Mouse (Mus musculus) heart, embryonic 11.5 days (tissue): ENCODE results near the gene Hectd2. TPM values are rescaled to one million over a fixed set of nuclear protein-coding genes. Genes with fewer than 3 reads are reported as not detected.

Source experiments
- ATAC-seq: fragments of 200-750 bp; cut with Nextera tagmentation; replicated peaks from 2 replicates; pipeline ENCODE4 v1.8.0; 2017; ENCODE audit warnings: moderate library complexity; ENCODE audit not compliant: insufficient number of reproducible peaks, low FRiP score, low TSS enrichment
- H3K27ac ChIP-seq: fragments of 300-500 bp; sonication (generic); 2 replicates; pipeline ENCODE4 v1.5.1; 2014; ENCODE audit warnings: mild to moderate bottlenecking, low read depth, low read length
- H3K27me3 ChIP-seq: fragments of 300-500 bp; sonication (generic); 2 replicates; pipeline ENCODE4 v1.6.1; 2014; ENCODE audit warnings: mild to moderate bottlenecking, low read length, mixed read lengths; ENCODE audit not compliant: control insufficient read depth, insufficient read depth
- H3K36me3 ChIP-seq: fragments of 300-500 bp; sonication (generic); 2 replicates; pipeline ENCODE4 v1.6.1; 2014; ENCODE audit warnings: mild to moderate bottlenecking, low read length, moderate library complexity, mixed read lengths; ENCODE audit not compliant: control insufficient read depth, insufficient read depth
- H3K4me1 ChIP-seq: fragments of 300-500 bp; sonication (generic); 2 replicates; pipeline ENCODE4 v1.6.1; 2014; ENCODE audit warnings: low read length; ENCODE audit not compliant: control insufficient read depth, insufficient read depth
- H3K4me2 ChIP-seq: fragments of 300-500 bp; sonication (generic); 2 replicates; pipeline ENCODE4 v1.6.1; 2014; ENCODE audit warnings: mild to moderate bottlenecking, moderate library complexity
- H3K4me3 ChIP-seq: fragments of 300-500 bp; sonication (generic); 2 replicates; pipeline ENCODE4 v1.5.1; 2014; ENCODE audit warnings: low read depth, low read length
- H3K9ac ChIP-seq: fragments of 300-500 bp; sonication (generic); 2 replicates; pipeline ENCODE4 v1.6.1; 2014; ENCODE audit warnings: mild to moderate bottlenecking, low read depth, low read length, moderate library complexity
- H3K9me3 ChIP-seq: fragments of 300-500 bp; sonication (generic); replicated peaks from 2 replicates; pipeline ENCODE4 v1.6.1; 2016; ENCODE audit warnings: low read length; ENCODE audit not compliant: control insufficient read depth
- WGBS: fragments of 180-500 bp; shearing (Covaris S2); extraction: QIAGEN DNeasy Blood & Tissue Kit; methylation state at CpG from one replicate; pipeline ENCODE4 v1.1.7; 2014; ENCODE audit not compliant: insufficient replicate concordance; 5-methylcytosine and 5-hydroxymethylcytosine counted together
- polyA plus RNA-seq: library from polyadenylated mRNA; unstranded; fragments of >200 nt; fragmentation: Nextera tagmentation; extraction: Ambion mirVana; gene quantifications from 2 replicates; pipeline ENCODE4 v1.2.1, GENCODE M21; 2014

Hectd2 gene
- polyA plus RNA-seq, 1 experiment from 2014 or later = 10.1 TPM

DNA sequence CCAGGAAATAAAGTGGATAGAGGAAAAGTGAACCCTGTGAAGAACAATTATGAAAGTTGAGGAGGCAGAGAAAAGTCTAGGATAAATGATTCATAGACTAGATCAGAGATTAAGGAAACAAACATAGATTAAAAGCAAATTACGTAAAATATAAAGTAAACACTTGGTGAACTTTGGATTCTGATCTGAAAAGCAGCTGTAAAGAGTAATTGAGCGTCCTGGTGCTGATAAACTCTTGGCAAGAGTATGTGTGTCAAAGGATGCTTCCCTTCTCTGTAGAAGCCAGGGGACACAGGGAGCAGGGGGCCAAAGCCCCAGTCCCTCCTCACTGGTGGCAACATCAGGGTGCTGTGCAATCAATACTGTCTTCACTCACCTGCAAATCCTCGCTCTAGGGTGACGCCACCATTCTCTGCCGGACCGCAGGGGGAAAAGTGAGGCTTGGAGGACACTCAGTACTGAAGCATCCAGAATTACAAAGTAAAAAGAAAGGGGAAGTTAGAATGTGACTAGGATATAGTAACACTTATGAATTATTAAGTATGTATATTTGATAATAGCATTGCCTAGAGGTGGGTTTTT is 91.0 kb downstream of the Hectd2 start:
- ATAC-seq = no peak

DNA sequence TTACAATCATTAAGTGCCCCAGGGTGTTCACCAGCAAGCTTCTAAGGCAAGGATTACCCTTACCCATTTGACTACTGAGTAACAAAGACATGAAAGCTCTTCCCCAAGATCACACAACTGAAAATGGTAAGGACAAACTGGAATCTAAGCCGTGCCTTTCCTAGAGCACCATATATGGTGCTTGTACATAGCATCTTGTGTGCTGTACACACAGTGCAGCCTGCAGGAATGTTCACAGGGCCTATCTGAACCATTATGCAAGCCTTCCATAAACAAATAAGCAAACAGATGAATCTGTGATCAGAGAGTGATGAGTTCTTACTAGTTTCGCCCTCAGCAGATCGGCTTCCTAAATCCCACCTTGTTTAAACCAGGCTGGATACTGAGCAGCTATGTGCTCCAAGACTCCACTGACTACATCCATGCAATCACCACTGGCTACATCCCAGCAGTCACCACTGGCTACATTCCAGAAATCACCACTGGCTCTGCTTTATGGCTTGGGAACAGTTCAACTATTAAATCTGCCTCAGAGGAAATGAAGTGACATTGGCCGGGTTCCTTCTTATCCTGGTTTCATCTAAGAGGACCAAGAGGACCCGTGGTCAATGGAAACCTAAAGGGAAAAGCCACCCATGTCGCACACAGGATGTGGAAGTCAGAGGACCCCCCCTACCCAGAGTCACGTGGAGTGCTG is 91.8 kb downstream of the Hectd2 start:
- 75% methylated on average over 7 of the region's 7 CpGs for WGBS
- no peak for ATAC-seq
- H3K27ac ChIP-seq = no peak overlapping the region

More for the DNA sequence above, 91.0 kb downstream of the Hectd2 start:
- no peaks in the 10 kb centered on the region for H3K27me3 ChIP-seq
- no peaks in the 10 kb centered on the region for H3K9me3 ChIP-seq
- no peaks in the 10 kb centered on the region for H3K4me1 ChIP-seq
- no peak overlapping the region for H3K9ac ChIP-seq
- no peak overlapping the region for H3K4me3 ChIP-seq
- no peak overlapping the region for H3K27ac ChIP-seq
- H3K36me3 ChIP-seq = no peaks in the 10 kb centered on the region
- H3K4me2 ChIP-seq = no peak overlapping the region
- WGBS = 73% methylated on average over 6 of the region's 6 CpGs

DNA sequence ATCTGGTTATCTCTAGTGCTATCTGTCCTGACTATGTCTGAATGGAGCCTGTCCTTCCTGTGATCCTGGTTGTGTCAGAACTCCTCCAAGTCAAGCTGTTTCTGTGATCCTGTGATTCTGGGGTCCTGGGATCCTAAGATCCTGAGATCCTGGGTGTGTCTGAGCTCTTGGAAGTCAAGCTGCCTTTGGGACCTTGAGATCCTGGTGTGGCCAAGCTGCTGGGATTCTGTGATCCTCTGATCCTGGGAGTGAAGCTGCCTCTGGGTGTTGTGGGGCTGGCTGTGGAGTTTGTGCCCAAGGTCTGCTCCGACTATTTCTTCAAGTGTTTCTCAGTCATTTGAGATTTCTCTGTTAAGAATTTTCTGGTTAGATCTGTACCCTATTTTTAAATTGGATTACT is 98.2 kb downstream of the Hectd2 start:
- Histone ChIP-seq H3K4me1 (no peaks in the 10 kb centered on the region), H3K4me2 (no peak overlapping the region), H3K36me3 (no peaks in the 10 kb centered on the region), H3K4me3 (no peak overlapping the region), H3K9me3 (no peaks in the 10 kb centered on the region), H3K9ac (no peak overlapping the region), H3K27me3 (no peaks in the 10 kb centered on the region), H3K27ac (no peak overlapping the region)
- no peak for ATAC-seq
- WGBS = 85% methylated on average over 1 of the region's 1 CpGs

More for the DNA sequence above, 91.8 kb downstream of the Hectd2 start:
- no peak overlapping the region for H3K4me2 ChIP-seq
- no peaks in the 10 kb centered on the region for H3K27me3 ChIP-seq
- H3K9me3 ChIP-seq = no peaks in the 10 kb centered on the region
- H3K9ac ChIP-seq = no peak overlapping the region
- H3K4me3 ChIP-seq = no peak overlapping the region
- H3K4me1 ChIP-seq = no peaks in the 10 kb centered on the region
- no peaks in the 10 kb centered on the region for H3K36me3 ChIP-seq

DNA sequence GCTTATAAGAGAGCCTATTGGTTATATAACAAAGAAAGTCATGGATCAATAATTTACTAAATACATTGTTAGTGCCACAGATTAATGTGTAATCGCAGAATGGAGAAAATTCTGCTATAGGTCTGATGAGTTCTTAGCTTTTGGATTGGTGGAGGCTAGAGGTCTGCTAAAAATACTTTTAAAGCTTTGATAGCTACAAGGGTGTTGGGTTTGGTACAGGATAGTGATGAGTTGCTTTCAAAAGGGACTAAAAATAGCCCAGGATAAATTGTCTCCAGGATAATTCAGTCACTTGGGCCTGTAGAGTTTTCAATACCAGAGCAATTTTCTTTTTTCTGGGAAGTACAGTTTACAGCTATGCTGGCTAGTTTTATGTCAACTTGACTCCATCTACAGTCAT is 108.3 kb downstream of the Hectd2 start:
- Histone ChIP-seq H3K4me1 (peaks cover 22% of the 10 kb centered on the region), H3K9ac (no peak overlapping the region), H3K9me3 (no peaks in the 10 kb centered on the region), H3K27me3 (no peaks in the 10 kb centered on the region), H3K4me3 (no peak overlapping the region), H3K27ac (peak overlapping the region; percentile 66), H3K36me3 (no peaks in the 10 kb centered on the region), H3K4me2 (no peak overlapping the region)
- WGBS = 57% methylated on average over 1 of the region's 1 CpGs
- ATAC-seq = no peak

DNA sequence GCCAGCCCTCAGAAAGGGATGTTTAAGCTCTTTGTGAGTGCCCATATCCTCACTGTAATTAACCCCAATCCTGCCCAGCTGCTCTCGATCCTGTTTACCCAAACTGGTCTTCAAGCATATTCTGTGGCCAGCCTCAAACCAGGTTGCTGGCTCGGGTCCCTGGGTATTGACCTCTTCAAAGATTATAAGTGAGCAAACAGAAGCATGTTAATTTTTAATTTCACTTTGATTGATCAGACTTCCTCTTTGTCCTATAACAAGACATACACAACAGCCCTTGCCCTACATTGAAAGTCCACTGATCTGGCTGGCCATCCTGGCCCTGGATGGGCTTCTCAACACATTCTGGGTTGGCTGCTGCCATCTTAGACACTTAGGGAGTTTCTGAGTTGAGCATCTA is 109.5 kb downstream of the Hectd2 start:
- peak overlapping the region; percentile 79 for H3K27ac ChIP-seq
- no peak overlapping the region for H3K9ac ChIP-seq
- ATAC-seq = no peak
- WGBS = 77% methylated on average over 2 of the region's 2 CpGs
- no peaks in the 10 kb centered on the region for H3K36me3 ChIP-seq
- no peaks in the 10 kb centered on the region for H3K9me3 ChIP-seq
- no peaks in the 10 kb centered on the region for H3K27me3 ChIP-seq
- no peak overlapping the region for H3K4me3 ChIP-seq
- peaks cover 31% of the 10 kb centered on the region for H3K4me1 ChIP-seq
- H3K4me2 ChIP-seq = no peak overlapping the region

DNA sequence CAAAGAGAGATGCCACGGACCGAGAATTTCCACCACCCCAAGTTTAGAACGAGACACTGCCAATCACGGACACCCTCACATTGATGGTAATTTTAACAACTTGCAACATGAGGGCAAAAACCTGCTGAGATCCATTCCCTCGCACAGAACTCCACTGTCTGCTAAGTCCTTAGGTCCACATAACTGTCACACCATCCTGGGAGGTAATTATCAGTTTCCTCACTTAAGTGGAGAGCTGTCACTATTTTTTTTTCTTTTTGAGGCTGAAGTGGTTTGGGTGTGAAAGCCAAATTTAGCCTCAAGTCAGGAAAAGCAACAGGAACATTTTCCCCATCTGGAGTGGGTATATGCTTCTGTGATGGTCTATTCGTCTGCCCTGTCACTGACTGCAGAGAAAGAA is 110.0 kb downstream of the Hectd2 start:
- Histone ChIP-seq H3K4me2 (no peak overlapping the region), H3K4me3 (no peak overlapping the region), H3K9ac (no peak overlapping the region), H3K36me3 (no peaks in the 10 kb centered on the region), H3K27me3 (no peaks in the 10 kb centered on the region), H3K27ac (peak overlapping the region; percentile 79), H3K4me1 (peaks cover 36% of the 10 kb centered on the region), H3K9me3 (no peaks in the 10 kb centered on the region)
- WGBS = 31% methylated on average over 6 of the region's 6 CpGs
- ATAC-seq = no peak

DNA sequence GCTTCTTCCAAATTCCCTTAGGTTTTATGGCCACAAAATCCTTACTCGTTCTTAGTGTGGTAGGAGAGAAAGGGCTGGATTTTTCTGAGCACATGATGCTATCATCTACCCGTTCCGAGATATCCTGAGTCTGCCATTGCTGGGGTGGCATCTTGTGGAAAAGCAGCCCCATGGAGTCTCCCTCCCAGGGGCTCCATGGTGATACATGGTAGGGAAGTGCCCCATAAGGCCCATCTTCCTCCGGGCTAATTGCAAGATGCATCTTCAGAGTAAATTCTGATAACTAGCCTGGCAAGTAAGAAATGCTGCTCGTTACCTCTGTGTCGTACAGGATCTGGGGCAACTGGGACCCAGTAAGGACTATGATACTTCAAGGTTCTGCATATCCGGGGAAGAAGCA is 110.8 kb downstream of the Hectd2 start:
- peaks cover 44% of the 10 kb centered on the region for H3K4me1 ChIP-seq
- H3K4me2 ChIP-seq = no peak overlapping the region
- WGBS = 78% methylated on average over 7 of the region's 7 CpGs
- no peak overlapping the region for H3K9ac ChIP-seq
- H3K27me3 ChIP-seq = no peaks in the 10 kb centered on the region
- H3K27ac ChIP-seq = peak overlapping the region; percentile 79
- no peaks in the 10 kb centered on the region for H3K36me3 ChIP-seq
- H3K9me3 ChIP-seq = no peaks in the 10 kb centered on the region
- ATAC-seq = no peak
- H3K4me3 ChIP-seq = no peak overlapping the region

DNA sequence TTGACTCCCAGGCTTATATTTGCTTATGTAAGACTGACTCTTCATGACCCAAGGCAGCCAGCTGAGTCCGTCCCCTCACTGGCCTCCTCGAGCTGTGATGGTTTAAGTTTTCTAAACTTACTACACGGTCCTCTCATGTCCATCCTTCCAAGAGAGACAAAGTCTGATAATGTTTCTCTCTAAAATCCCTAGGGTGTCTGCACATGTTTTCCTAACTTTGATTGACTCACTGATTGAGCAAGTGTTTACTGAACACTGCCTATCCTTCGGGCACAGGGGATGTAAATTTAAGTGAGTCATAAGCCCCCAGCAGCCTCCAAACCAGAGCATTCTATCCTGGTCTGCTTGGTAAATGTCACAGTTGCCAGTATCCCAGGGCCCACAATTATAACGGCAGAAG is 111.2 kb downstream of the Hectd2 start:
- H3K9me3 ChIP-seq = no peaks in the 10 kb centered on the region
- H3K4me3 ChIP-seq = no peak overlapping the region
- no peak for ATAC-seq
- no peaks in the 10 kb centered on the region for H3K27me3 ChIP-seq
- WGBS = 59% methylated on average over 5 of the region's 5 CpGs
- H3K4me2 ChIP-seq = no peak overlapping the region
- no peak overlapping the region for H3K9ac ChIP-seq
- H3K4me1 ChIP-seq = peaks cover 46% of the 10 kb centered on the region
- no peaks in the 10 kb centered on the region for H3K36me3 ChIP-seq
- no peak overlapping the region for H3K27ac ChIP-seq

DNA sequence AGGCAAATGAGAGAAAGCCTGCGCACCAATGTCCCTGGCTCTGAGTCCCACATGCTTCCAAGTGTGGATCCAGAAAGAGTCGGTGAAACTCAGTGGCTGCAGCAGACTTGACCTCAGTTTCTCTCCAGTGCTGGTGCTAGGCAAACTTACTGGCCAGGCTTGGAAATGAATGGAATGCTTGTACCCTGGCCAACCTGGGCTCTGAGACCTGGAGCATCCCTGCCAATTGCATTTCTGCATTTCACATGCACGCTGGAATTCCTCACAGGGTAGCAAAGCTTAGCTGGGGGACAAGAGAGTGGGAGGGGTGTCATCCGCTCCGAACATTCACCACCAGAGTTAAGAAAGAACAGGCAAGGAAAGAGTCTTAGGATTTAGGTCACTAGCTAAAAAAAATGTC is 112.0 kb downstream of the Hectd2 start:
- 90% methylated on average over 5 of the region's 5 CpGs for WGBS
- Histone ChIP-seq H3K27ac (no peak overlapping the region), H3K4me1 (peaks cover 54% of the 10 kb centered on the region)

More for the DNA sequence above, 112.0 kb downstream of the Hectd2 start:
- no peak for ATAC-seq
- Histone ChIP-seq H3K9ac (no peak overlapping the region), H3K4me3 (no peak overlapping the region), H3K9me3 (no peaks in the 10 kb centered on the region), H3K36me3 (no peaks in the 10 kb centered on the region), H3K4me2 (no peak overlapping the region), H3K27me3 (no peaks in the 10 kb centered on the region)
